Mouse (Mus musculus) erythroblast, embryonic 14.5 days (primary cell): ENCODE results near the gene Kif1b.

ENCODE experiments used
- GATA1 ChIP-seq: IDR thresholded peaks from 2 replicates; pipeline ENCODE4 v1.6.1; 2012; ENCODE audit warnings: low read length, inconsistent platforms, mixed read lengths
- TAL1 ChIP-seq: IDR thresholded peaks from 3 replicates; pipeline ENCODE4 v1.6.1; 2012; ENCODE audit warnings: low read length, inconsistent platforms, mixed read lengths

- TF ChIP-seq TAL1: no peak
- TF ChIP-seq GATA1: no peak
These were observed 42.6 kb downstream of the Kif1b start for GRCm38 (mm10) chr4:149264895-149265294.
